In genomic region chr6:128753610-128754224, GRCm38 (mm10) we compare ENCODE assay signal across 8 mouse cellular contexts. TPM values are rescaled to one million over a fixed set of nuclear protein-coding genes. Genes with fewer than 3 reads are reported as not detected.
A peak's percentile ranks its signal among the peaks of the same experiment; 100 is the strongest.
DNase-seq lines count a peak whose midpoint lies in the region; ATAC-seq and TF ChIP-seq lines count a peak whose summit lies in the region.
"Not testable (repeated sequence)": the region's sequence is repeated elsewhere in the genome, so short reads cannot be mapped to it uniquely, and the experiment has no call there.
"Had no signal": no experiment of that assay in that cellular context is flagged by ENCODE, and none has a peak within 500 bp of the region (broad histone marks: within the 10 kb centered on the region; RNA-seq: fewer than 3 reads in every experiment).

No protein-coding gene starts in this region.

- not testable (repeated sequence) for H3K4me1 ChIP-seq in embryonic facial prominence, embryonic 12.5 days; intestine, postnatal 0 days (replicated peaks; ENCODE audit: control insufficient read depth, insufficient read depth, low read length); midbrain, embryonic 10.5 days

- not testable (repeated sequence) for H3K27me3 ChIP-seq in embryonic facial prominence, embryonic 12.5 days; intestine, postnatal 0 days (replicated peaks; ENCODE audit: control insufficient read depth, insufficient read depth, low read length); midbrain, embryonic 10.5 days (ENCODE audit: low read depth, poor library complexity, severe bottlenecking)

- not testable (repeated sequence) for H3K27ac ChIP-seq in embryonic facial prominence, embryonic 12.5 days
- peak overlapping the region; percentile 86 for H3K27ac ChIP-seq in intestine, postnatal 0 days (ENCODE audit: low read depth, low read length)
- peak overlapping the region; percentile 38; the same call in 1 of the 2 replicates for H3K27ac ChIP-seq in midbrain, embryonic 10.5 days (replicated peaks)

- not testable (repeated sequence) for H3K4me3 ChIP-seq in embryonic facial prominence, embryonic 12.5 days; intestine, postnatal 0 days (ENCODE audit: low read depth, low read length)
- peak overlapping the region; percentile 29; the same call in 1 of the 2 replicates for H3K4me3 ChIP-seq in midbrain, embryonic 10.5 days

- H3K9me3 ChIP-seq in embryonic facial prominence, embryonic 12.5 days; intestine, postnatal 0 days (ENCODE audit: control insufficient read depth); midbrain, embryonic 10.5 days (replicated peaks): not testable (repeated sequence)

- intact Hi-C loops in left cerebral cortex, postnatal 36 days (cut with DNase I) = loop anchor here (1.0 to 5.0 kb wide), 2 partner anchors 122 to 151 kb away; no protein-coding TSS in a partner anchor

- H3K9ac ChIP-seq in embryonic facial prominence, embryonic 12.5 days; intestine, postnatal 0 days (ENCODE audit: low read depth, low read length): not testable (repeated sequence)

- H3K36me3 ChIP-seq in embryonic facial prominence, embryonic 12.5 days; intestine, postnatal 0 days (ENCODE audit: control insufficient read depth, insufficient read depth); midbrain, embryonic 10.5 days: not testable (repeated sequence)

- peak; percentile 90 for ATAC-seq in embryonic facial prominence, embryonic 12.5 days (ENCODE audit: insufficient number of reproducible peaks, insufficient read depth, low FRiP score, low TSS enrichment)
- ATAC-seq in intestine, postnatal 0 days = peak; percentile 80

- 36% methylated on average over 8 of the region's 8 CpGs for WGBS in embryonic facial prominence, embryonic 12.5 days
- 26% methylated on average over 7 of the region's 8 CpGs for WGBS in intestine, postnatal 0 days
- WGBS in midbrain, embryonic 10.5 days = 39% methylated on average over 8 of the region's 8 CpGs

- peak; percentile 86 for TF ChIP-seq CTCF in intestine, postnatal 0 days (IDR thresholded peaks at IDR 0.05; ENCODE audit: low read depth)

- DNase-seq in adrenal gland, postnatal 36 days = peak; percentile 77 to 83
- peak; percentile 98 for DNase-seq in heart, adult 11 months
- peak; percentile 80 to 85 for DNase-seq in left cerebral cortex, postnatal 36 days (ENCODE audit: low spot score in 2 of 2)
- peak; percentile 77 for DNase-seq in midbrain, embryonic 10.5 days (ENCODE audit: low spot score)
- DNase-seq in right cerebral cortex, postnatal 36 days (ENCODE audit: low spot score in 2 of 2) = peak; percentile 79 to 84

- H3K4me2 ChIP-seq in embryonic facial prominence, embryonic 12.5 days (replicated peaks) = not testable (repeated sequence)
- peak overlapping the region; percentile 45 for H3K4me2 ChIP-seq in intestine, postnatal 0 days (replicated peaks; ENCODE audit: low read depth)

RNA-seq across cellular contexts. Expression of gene Klrb1, which starts 30.9 kb away (rescaled TPM):
- not detected for total RNA-seq in adrenal gland, postnatal 36 days (2021)
- not detected in 2 replicates for polyA plus RNA-seq in embryonic facial prominence, embryonic 12.5 days (2016; fragmentation: Nextera tagmentation; extraction: Ambion mirVana)
- 0.13 and 0.29 TPM in 2 replicates for polyA plus RNA-seq in intestine, postnatal 0 days (2015; fragmentation: Nextera tagmentation; extraction: Ambion mirVana)
- total RNA-seq in left cerebral cortex, postnatal 36 days (2021) = not detected
- polyA plus RNA-seq in midbrain, embryonic 10.5 days (2016; fragmentation: Nextera tagmentation; extraction: Ambion mirVana) = not detected in 2 replicates
- polyA plus RNA-seq: urinary bladder, adult 2 months had no signal

RNA-seq across cellular contexts. Expression of gene Klrb1c, which starts 35.3 kb away (rescaled TPM):
- total RNA-seq in adrenal gland, postnatal 36 days (2021) = under 1 TPM; 0.16 to 0.20 TPM
- not detected in 2 replicates for polyA plus RNA-seq in embryonic facial prominence, embryonic 12.5 days (2016; fragmentation: Nextera tagmentation; extraction: Ambion mirVana)
- polyA plus RNA-seq in intestine, postnatal 0 days (2015; fragmentation: Nextera tagmentation; extraction: Ambion mirVana) = 0.21 and 0.27 TPM in 2 replicates
- not detected for total RNA-seq in left cerebral cortex, postnatal 36 days (2021)
- not detected in 2 replicates for polyA plus RNA-seq in midbrain, embryonic 10.5 days (2016; fragmentation: Nextera tagmentation; extraction: Ambion mirVana)
